Mouse (Mus musculus) right cerebral cortex, adult 18-20 months (tissue): Measurements from ENCODE around the gene Pspn.

Experiments used
- DNase-seq: peaks from one replicate; pipeline ENCODE4 v3.0.0; 2022; ENCODE audit warnings: mixed read lengths

The Pspn gene

DNA sequence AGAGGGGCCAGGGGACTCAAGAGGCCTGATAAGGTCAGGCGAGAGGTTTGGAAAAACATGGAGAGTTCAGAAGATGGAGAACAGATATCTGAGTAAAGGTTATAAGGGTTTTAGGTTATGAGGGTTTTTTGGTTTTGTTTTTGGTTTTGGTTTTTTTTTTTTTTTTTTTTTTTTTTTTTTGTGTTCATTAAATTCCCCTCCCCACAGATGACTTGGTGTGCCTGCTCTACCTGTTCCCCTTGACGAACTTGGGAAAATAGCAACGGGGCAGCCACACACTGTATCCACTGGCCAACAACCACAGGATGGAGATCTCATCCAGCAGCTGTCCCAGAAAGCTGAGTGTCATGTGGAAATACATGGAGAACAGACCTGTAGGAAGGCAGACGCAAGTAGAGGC lies 41.2 kb downstream of the Pspn start:
- DNase-seq: no peak

GRCm38 (mm10) chr17:56957763-56958429 lies 41.9 kb downstream of the Pspn start:
- DNase-seq: no peak

DNA sequence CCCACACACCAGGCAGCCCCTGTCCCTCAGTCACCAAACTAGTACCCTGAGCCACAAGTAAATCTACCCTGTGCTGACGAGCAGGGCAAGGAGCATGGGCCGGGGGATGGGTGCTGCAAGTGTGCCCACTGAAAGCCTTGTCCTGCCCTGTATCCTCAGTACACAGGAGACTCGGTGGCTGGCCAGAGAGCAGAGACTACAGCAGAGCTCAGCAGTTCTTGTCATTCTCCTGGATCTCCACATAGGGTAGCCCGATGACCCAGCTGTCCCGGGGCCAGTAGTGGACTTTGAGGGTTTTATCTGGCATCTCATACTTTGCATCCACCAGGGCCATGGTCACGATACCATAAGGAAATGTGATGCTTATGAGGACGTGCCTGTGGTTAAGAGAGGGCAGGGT lies 44.9 kb downstream of the Pspn start:
- DNase-seq: no peak

- DNase-seq: no peak
Observed at GRCm38 (mm10) chr17:56952639-56953038, 47.2 kb downstream of the Pspn start.

GRCm38 (mm10) chr17:56950915-56951314 lies 48.9 kb downstream of the Pspn start:
- DNase-seq: peak; percentile 13
